Mouse (Mus musculus) Muller cell, postnatal 12 days (primary cell): ENCODE data around the gene Ddrgk1.
"Not testable (repeated sequence)": the region's sequence is repeated elsewhere in the genome, so short reads cannot be mapped to it uniquely, and the experiment has no call there.

ENCODE experiments used
- DNase-seq: peaks from one replicate; pipeline ENCODE4 v3.0.0-alpha.2; 2015; ENCODE audit errors: inconsistent ontology term

Gene Ddrgk1

DNA sequence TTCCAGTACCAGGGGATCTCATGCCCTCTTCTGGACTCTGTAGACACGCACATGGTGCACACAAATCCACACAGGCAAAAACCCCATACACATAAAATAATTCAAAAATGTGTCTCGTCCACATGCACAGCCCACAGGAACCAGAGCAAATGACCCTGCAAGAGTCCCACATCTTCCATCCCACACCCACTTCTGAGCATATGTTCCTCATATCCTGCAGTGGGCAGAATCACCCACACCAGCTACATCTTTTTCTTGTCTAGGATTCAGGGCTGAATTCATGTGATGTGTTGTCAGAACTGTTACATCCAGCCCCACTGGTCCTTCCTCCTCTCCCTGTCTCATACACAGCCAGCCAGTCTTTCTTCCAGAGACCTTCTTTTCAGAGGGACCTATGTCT lies 11.2 kb downstream of the Ddrgk1 start:
- no peak for DNase-seq

GRCm38 (mm10) chr2:130649028-130649427 lies 15.4 kb downstream of the Ddrgk1 start:
- not testable (repeated sequence) for DNase-seq

DNA sequence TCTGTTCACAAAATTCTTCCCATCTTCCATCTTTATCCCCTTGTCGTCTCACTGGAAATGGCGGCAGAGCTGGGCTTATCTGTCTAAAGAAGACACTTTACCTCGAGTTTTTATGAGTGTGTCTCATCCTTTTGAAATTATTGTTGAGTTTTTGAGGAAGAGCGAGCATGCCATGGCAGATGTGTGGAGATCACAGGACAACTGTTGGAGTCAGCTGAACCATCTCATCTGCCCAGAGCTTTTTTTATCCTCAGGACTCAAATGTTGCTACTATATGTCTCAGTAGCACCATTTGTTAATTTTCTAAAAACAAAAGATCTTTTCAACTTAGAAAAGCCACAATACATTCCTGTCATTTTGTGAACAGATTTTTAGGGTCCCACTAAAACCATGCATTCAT lies 19.3 kb downstream of the Ddrgk1 start:
- no peak for DNase-seq

DNA sequence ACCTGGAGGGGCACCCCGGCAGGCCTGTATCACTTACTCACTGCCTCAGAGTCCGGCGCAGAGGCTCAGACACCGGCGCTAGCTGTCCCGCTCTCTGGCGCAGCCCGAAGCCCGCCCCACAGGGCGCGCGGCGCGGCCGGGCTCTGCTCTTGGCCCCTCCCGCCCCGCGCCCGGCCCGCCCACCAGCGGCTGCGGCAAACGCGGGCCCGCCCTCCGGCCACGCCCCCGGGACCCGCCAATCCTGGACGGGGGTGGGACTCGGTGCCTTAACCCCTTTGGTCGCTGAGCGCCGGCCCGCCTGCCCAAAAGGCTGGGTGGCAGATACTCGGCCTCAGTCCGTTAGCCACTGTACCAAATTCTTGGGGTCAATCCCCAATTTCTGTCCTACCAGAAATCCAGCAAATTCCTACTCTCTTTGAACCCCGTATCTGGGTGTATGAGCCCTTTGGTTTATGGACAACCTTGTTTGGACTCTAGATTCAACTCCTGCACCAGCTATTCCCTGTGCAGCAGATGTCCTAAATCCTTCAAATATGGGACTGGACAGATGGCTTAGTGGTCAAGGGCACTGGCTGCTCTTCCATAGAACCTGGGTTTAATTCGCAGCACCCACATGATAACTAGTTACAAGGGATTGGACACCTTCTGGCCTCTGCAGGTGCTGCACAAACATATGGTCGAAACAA lies 21.6 kb downstream of the Ddrgk1 start, which contains the start of gene Lzts3:
TSS of gene Lzts3 (minus strand) at position 120 of the 686 bp plus-strand sequence.
- peak; percentile 97 for DNase-seq

GRCm38 (mm10) chr2:130642197-130642660 lies 22.2 kb downstream of the Ddrgk1 start:
- DNase-seq: peak; percentile 70

DNA sequence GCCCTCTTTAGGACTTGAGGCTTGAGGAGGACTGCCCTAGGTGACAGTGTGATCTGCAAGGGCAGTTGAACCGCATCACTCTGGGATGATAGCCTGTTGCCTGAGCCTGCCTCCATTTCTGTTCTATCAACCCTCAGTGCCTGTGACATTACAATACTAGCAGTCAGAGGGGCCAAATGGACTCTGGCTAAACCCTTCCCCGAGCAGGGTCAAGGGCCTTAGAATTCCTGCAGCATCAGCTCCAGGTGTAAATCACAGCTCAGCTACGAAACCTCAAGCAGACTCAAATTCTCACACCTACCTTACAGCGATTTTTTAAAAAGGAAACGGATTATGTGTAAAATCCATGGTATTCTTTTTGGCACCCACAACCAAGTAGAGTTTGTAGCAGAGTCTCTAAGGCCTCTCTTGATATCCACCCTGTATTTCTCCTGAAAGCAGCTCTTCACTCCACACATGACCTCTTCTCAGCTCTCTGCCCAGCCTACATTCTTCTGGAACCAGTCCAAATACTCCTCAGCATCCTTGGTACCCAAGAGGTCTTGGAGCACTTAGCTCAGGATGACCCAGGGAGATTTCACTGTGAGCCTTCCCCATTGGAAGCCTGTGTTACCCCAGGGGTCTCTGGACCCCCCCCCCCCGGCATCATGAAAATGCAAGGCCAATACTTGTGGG lies 23.0 kb downstream of the Ddrgk1 start:
- no peak for DNase-seq

GRCm38 (mm10) chr2:130639276-130639675 lies 25.2 kb downstream of the Ddrgk1 start:
- no peak for DNase-seq

DNA sequence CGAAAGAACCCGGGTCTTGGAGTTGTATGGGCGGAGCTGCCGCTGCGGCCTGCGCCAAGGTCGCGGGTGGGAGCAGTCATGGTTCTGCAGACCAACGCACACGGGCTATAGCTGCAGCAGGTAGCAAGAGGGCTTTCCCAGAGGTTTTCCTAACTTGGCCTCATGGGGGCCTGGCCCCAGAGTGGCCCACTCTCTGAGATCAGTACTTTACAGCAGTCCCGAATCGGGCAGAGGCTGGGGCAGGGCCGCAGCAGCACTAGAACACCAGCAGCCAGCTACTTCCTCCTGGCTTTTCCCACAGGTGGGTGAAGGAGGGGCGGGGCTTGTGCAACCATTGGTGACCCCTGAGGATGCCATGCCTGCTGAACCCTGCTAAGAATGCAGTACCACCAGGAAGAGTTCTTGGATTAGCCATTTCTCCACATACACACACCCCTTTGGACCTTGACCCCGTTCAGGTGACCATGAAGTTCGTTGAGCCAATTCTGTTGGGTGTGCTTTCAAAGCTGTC lies 26.3 kb downstream of the Ddrgk1 start:
- DNase-seq: no peak

DNA sequence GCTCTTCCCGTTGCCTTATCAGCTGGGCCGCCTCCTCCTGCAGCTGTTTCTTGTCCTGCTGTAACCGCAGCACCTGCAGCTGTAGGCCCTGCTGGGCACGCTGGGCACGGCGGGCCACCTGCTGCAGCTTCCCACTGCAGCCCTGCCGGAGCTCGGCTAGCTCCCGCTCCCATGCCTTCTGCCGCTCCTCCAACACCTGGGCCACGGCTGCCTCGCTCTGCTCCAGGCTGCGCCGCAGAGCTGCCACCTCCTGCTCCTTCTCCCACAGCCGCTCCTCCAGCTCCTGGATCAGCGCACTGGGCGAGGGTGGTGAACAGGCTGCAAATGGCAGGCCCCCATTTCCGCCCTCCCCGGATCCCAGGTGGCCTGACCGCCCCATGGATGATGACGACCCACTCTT lies 28.6 kb downstream of the Ddrgk1 start:
- no peak for DNase-seq

DNA sequence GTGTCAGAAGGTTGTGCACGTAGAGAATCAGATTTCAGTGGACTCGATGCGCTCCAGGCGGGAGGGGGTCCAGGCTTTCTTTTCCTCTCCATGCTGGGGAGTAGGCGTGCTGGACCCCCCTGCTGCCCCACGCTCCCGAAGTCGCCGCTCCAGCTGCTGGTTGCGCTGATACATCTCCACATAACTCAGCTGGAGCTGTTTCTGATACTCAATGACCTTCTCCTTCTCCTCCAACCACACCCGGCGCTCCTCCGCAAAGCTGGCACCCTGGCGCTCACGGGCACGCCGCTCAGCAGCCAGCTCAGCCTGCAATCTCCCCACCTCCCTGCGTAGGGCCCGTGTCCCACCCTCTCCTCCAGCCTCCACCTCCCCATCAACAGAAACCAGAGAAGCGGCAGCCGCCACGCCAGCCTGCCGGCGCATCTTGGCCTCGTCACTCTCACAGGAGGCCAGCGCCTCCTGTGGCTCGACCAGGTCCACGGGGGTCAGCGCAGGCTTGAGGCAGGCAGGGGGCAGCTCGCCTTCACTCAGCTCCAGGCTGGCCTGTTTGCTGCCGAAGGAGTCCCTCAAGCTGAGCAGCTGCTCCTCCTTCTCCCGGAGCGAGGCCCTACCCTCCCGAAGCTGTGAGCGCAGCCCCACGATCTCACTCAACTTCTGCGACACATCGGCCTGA lies 29.6 kb downstream of the Ddrgk1 start:
- DNase-seq: peak; percentile 53

DNA sequence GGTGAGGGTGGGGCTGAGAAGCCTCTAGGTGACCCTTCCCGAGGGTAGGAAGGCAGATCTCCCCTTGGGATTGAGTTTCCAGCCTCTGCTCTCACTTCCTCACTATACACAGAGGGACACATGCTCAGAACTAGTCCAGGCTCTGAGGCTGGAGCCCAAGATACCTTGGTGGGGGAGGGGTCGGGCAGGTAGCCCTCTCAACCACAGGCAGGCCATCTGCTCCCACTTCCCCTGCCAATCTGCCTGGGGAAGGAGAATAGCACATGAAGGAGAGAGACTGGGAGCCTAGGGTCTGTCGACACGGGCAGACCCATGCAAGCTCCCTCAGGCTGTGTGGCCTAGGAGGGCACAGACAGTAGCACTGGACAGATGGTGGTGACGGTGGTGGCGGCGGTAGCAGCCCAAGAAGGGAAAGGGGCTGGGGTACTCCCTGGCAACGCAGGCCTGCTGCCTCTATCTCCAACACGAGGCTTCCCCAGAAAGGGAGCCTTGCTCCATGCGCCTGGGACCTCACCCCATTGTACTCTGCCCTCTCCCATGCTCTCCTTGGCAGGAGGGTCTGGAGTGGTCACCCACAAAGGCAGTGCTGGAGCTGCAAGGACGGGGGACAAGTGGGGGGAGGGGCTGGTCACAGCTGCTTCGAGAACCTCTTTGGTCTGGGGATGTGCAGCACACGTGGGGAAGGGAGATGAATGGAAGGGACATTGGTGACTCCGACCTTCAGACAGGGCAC lies 30.3 kb downstream of the Ddrgk1 start:
- DNase-seq: no peak

- no peak for DNase-seq
These were observed 31.4 kb downstream of the Ddrgk1 start for GRCm38 (mm10) chr2:130632887-130633675.

GRCm38 (mm10) chr2:130632416-130632815 lies 32.0 kb downstream of the Ddrgk1 start:
- DNase-seq: no peak

DNA sequence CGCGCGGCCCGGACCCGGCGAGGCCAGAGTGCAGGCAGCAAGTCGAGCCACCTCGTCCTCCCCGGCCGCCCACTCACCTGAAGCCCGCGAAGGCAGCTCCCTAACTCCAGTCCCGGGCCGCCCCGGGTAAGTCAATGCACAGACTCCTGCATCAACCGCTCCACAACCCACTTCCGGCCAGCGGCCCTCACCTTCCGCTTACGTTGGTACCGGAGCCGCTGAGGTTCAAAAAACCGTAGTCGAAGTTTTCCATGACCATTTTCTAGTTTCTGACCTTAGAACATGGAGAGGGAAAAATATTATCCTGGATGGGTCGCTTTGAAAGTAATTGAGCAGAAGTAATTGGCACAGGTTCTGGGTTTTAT lies 34.6 kb downstream of the Ddrgk1 start, which contains the start of the genes Fastkd5 and Ubox5:
TSS of gene Fastkd5 (minus strand) at position 189 of the 365 bp plus-strand sequence.
TSS of gene Ubox5 (minus strand) at position 200 of the 365 bp plus-strand sequence.
- DNase-seq: peak; percentile 83

- peak; percentile 12 for DNase-seq
These were observed 35.2 kb downstream of the Ddrgk1 start for GRCm38 (mm10) chr2:130629080-130629838.

DNA sequence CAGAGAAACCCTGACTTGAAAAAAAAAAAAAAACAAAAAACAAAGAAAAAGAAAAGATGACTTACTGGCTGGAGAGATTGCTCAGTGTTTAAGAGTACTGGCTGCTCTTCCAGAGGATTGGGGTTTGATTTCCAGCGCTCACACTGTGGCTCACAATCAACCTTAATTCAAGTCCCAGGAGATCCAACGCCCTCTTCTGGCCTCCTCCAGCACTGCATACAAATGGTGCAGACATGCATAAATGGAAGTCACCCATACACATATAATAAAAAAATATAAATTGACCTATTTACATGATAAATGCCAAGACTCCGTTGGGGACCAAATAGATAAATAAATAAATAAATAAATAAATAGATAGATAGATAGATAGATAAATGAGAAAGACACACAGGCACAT lies 36.0 kb downstream of the Ddrgk1 start:
- no peak for DNase-seq

- DNase-seq: no peak
These were observed 45.5 kb downstream of the Ddrgk1 start for GRCm38 (mm10) chr2:130618972-130619371.

DNA sequence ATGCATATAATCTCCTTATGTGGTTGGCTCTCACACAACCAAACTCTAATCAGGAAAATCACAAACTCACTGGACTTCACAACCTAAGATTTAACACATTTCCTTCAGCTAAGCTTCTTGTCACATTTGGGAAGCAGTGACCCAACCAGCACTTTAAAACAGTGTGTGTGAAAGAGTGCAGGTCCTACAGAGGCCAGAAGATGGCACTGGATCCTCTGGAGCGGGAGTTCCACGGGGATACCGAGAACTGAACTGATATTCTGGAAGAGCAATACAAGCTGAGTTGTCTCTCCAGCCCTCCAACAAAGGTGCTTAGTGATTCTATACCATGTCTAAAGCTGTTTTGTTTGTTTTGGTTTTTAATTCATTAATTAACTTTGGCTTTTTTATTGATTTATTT lies 51.4 kb downstream of the Ddrgk1 start:
- no peak for DNase-seq
